Mouse (Mus musculus): ENCODE data around the gene Fgfr2.
A peak's percentile ranks its signal among the peaks of the same experiment; 100 is the strongest.
"Not testable (repeated sequence)": the region's sequence is repeated elsewhere in the genome, so short reads cannot be mapped to it uniquely, and the experiment has no call there.

Gene Fgfr2

DNA sequence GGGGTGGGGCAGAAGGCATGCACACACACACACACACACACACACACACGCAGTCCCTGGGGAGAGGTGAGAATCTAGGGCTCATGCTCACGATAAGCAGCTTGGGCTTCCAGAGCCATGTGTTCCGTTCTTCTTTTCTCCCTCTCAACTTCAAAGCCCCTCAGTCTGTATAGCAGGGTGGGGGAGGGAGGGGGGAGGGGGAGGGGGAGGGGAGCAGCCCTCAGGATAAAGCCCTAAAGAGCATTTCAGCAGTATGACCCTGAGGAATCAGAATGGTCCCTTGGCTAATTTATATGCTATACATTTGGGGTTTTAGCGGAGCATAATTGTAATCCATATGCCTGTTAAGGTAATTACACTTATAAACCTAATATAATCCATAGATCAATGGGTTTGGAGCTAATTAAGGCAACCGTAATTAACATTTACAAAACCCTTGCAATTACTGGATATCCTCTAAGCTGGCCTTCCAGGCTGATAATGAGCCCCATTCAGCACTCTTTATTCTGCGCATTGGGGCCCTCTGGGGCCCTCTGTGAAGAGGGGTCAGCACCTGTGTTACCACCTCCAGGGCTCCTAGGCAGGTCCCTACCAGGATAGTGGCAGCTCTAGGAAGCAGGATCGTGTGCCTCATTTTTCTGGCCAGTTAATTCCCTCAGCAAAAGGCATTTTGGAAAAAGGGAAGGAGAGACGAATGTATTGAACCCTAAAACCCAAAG lies 457.3 kb downstream of the Fgfr2 start:
- no peak for DNase-seq (ENCODE audit: low read depth, low spot score)

GRCm38 (mm10) chr7:132664815-132665214 lies 458.3 kb downstream of the Fgfr2 start:
- no peak for DNase-seq (ENCODE audit: low read depth, low spot score)

GRCm38 (mm10) chr7:132662831-132663230 lies 460.3 kb downstream of the Fgfr2 start:
- not testable (repeated sequence) for DNase-seq (ENCODE audit: low read depth, low spot score)

DNA sequence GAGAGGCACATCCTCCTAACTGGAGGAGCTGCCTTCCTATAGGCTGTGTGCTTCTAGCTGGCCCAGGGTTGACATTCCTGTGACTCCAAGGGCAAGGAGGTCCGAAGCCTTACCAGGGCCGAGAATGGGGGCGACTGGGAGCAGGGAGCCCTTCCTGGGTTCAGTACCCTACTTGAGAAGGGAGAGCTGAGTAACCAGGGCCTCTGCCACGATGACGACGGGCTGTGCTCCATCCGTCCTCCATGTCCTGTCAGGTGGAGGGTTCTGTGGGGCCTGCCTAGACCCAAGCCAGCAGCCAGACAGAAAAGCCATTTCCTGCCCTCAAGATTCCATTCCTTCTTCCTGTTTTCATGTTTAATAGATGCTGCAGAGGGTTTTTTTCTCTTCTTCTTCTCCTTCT lies 463.5 kb downstream of the Fgfr2 start:
- DNase-seq (ENCODE audit: low read depth, low spot score), result peak; percentile 34

DNA sequence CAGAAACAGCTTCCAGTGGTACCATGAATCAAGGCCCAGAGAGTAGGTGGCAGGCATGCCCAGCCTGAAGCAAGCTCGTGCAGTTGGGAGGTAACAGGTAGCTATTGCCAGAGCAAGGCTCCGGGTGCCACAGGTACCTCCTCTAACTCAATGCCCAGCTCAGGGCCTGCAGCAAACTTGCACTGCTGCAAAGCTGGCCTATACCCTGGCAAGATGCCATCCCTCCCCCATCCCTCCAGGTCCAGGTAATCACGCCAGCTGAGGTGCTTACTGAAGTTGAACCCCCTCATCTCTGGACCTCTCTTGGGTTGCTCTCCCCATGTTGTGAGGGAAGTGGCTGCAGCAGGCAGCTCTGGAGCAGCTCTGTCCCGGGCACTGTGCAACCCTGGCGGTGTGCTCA lies 464.5 kb downstream of the Fgfr2 start:
- DNase-seq (ENCODE audit: low read depth, low spot score), result no peak

- DNase-seq (ENCODE audit: low read depth, low spot score), result no peak
These were observed 465.1 kb downstream of the Fgfr2 start for GRCm38 (mm10) chr7:132658058-132658450.

GRCm38 (mm10) chr7:132657371-132658057 lies 465.6 kb downstream of the Fgfr2 start:
- DNase-seq (ENCODE audit: low read depth, low spot score), result no peak

DNA sequence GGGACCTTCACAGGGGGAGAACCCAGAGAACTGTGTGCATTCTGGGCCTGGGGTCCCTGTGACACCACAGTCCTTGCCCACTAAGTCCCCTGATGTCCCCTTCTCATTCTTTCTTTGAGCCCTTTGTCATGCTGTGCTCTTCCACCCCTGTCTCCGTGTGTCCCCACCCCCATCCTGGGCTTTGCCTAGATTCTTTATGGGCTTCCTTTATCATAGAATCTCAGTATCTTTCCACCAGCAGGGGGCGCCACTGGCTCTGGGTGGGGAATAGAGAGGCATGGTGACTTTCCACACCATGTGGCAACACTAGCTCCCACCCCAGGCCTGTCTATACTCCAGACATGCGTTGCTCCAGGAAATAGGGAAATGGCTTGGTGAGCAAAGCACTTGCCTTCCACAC lies 466.6 kb downstream of the Fgfr2 start:
- DNase-seq (ENCODE audit: low read depth, low spot score), result peak; percentile 93

DNA sequence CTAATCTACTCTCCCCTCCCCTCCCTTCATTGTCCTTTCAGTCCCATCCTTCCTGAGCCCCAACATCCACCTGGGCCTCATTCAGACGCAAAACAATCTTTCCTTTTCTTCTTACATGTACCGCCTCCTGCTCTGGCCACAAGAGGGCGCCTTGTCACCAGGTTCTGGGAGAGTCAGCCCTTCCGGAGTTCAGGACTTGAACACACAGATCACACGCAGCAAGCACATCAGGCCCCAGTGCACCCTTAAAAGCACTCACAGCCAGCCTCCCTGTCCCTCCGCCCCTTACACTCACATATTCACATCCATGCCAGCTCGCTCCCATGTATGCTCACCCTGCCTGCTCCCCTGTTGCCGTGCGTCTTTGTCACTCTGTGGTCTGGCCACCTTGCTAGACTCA lies 467.1 kb downstream of the Fgfr2 start:
- DNase-seq (ENCODE audit: low read depth, low spot score), result peak; percentile 94

DNA sequence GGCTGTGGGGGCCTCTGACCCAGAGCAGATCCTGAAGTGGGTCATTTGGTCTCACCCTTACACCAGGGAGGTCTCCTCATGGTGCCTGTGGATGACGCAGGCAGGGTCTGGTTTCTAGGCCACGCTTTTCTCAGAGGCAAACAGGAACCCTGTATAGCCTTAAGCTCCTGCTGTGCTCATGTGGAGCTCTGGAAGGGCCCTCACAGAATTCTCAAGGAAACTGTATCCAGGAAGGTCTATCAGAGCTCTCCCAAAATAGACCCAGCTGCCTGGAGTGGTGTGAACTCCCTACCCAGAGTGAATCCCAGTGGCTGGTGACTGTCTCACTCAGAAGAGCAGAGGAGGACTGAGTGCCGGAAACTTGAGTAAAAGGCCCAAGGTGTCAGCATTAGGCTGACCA lies 468.7 kb downstream of the Fgfr2 start:
- no peak for DNase-seq (ENCODE audit: low read depth, low spot score)

GRCm38 (mm10) chr7:132646514-132646913 lies 476.6 kb downstream of the Fgfr2 start:
- no peak for DNase-seq (ENCODE audit: low read depth, low spot score)

- DNase-seq (ENCODE audit: low read depth, low spot score), result no peak
These were observed 478.4 kb downstream of the Fgfr2 start for GRCm38 (mm10) chr7:132644605-132645279.

DNA sequence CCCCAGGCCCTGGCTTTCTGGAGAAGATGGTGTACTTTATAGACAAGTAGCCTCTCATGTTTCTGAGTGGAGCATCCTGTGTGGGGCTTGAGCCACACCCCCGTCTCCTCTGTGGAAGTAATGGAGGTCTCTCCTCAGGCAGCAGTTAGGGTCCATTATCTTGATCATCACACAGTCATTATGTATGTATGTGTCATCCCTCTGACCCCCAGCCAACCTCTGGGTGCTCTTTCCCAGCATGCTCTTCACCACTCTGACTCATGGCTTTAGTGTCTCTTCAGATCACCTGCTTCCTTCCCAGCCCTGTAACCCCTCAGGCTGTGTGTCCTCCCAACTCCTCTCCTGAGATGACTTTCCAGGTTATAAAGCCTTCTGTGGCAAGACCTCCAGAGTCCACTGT lies 481.5 kb downstream of the Fgfr2 start:
- peak; percentile 54 for DNase-seq (ENCODE audit: low read depth, low spot score)

DNA sequence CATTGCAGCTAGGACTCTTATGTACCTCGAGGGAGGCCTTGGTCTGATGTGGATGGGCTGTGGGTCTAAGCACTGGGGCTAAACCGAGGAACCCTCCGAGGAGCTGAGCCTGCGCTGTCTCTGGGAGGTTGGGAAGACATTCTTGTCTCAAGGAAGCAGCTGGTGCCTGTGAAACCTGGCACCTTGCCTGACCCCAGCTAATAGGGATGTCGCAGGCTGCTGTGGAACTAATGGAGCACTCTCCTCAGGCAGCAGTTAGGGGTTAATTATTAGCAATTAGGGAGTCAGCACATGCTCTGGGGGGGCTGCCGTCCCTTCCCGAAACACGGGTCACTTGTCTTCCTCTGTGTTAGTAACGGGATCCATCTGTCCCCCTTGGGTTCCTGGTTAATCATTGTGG lies 482.2 kb downstream of the Fgfr2 start:
- no peak for DNase-seq (ENCODE audit: low read depth, low spot score)

DNA sequence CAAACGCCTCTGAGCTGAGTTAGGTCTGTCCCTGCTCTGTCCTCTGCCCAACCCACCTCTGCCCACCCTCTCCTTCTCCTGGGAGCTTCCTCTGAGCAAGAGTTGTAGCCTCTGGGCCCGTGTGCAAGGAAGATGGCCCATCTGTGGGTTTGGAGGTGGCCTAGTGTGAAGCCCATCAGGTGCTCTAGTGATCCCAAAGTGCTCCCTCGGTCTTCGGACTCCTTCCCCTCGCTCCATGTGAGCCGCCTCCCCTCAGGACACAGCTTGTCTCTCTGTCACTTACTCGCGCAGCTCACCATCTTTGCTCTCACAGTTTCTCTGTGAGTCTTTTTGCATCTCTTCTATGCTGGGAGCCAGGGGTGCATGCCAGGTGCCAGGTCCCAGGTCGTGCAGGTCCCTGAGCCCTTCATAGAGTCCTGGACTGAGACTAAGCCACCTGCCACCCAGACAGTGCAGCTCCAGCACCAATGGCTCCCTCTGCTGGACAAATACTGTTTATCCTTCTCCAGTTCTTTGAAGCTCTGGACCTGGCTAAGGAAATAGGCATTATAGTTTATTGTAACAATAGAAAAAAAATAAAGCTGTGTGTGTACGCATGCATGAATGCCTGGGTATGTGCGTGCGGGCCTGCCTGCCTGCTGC lies 484.6 kb downstream of the Fgfr2 start:
- DNase-seq (ENCODE audit: low read depth, low spot score), result peak; percentile 81

GRCm38 (mm10) chr7:132637292-132637691 lies 485.9 kb downstream of the Fgfr2 start:
- DNase-seq (ENCODE audit: low read depth, low spot score), result no peak

DNA sequence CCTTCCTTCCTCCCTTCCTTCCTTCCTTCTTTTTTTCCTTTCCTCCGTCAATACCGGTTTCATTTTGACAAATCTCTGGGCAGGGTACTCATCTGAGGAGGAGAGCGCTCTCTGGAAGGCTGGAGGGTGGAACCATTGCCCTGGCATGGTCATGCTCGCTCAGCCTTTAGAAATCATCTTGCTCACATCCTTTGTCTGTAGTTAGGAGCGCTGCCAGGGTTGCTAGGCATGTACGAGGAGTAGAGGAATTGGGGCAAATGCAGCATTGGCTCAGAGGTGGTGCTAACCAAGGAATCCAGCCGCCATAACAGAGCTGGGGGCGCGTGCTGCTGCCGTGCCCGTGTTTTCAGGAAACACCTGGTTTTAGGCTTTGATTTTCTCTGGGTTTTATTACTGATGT lies 491.8 kb downstream of the Fgfr2 start:
- DNase-seq (ENCODE audit: low read depth, low spot score), result no peak

DNA sequence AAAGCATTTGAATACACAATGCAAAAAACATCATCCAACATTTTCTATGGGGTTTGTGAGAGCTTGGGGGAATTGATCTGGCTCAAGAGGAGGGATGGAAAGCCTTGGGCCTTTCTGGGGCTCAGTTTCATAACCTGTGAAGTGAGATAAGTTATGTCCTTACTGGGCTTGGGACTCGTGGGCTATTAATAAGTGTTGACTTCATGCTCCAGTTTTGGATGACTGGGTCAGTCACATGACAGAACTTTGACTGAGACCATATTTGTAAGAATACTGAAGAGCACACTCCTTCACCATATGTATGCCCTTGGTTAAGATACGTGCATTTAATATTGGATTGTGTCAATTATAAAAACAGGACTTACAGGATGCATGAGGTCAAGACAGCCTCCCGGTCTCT lies 495.7 kb downstream of the Fgfr2 start:
- no peak for DNase-seq (ENCODE audit: low read depth, low spot score)

GRCm38 (mm10) chr7:132626174-132626573 lies 497.0 kb downstream of the Fgfr2 start:
- DNase-seq (ENCODE audit: low read depth, low spot score), result no peak

GRCm38 (mm10) chr7:132624161-132624560 lies 499.0 kb downstream of the Fgfr2 start:
- no peak for DNase-seq (ENCODE audit: low read depth, low spot score)

DNA sequence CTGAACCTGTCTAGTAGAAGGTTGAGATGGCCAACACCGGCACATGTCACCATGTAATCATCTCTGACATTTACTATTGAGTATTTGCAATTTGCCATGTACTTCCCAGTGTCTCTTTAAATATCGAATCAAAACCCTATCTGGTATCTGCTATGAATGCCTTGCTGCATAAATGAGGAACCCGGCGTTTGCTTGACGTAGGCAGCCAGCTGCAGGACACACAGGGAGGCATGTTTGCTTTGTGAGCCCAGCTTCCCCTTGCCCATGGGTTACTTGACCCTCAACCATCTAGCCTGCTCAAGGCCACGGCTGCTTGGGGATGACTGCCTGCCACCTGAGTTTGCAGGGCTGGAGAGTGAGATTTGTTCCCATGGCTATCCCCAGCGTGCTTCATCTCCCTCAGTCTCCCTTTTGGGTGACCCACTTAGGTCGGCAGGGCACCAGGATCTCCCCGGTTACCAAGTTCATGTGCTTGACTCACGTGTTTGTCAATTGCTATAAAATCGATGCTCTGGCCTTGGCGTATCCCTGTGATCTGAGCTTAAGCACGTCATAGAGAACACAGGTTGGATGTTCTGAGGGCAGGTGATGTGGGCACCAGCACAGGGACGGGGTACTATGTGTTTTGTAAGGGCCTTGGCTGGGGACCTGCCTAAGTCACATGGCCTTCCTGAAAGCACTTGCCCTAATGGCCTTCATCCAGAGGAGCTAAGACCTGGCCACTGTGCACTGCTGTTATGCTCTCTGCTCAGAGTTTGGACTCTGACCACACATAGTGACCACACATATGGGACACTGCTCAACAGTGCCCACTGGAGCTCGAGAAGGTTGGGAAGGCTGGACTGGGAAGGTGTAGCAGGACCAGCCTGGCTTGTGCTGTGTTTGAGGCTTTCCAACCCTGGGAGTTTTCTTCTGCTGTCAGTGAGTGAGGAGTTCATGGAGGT lies 502.9 kb downstream of the Fgfr2 start:
- DNase-seq (ENCODE audit: low read depth, low spot score), result no peak

Data from ZHBTc4 (cell line).